Mouse (Mus musculus) hindbrain, embryonic 16.5 days (tissue): ENCODE measurements around the gene Atat1. TPM values are rescaled to one million over a fixed set of nuclear protein-coding genes. Genes with fewer than 3 reads are reported as not detected.

ENCODE experiments used
- ATAC-seq: fragments of 200-750 bp; cut with Nextera tagmentation; 2 replicates; pipeline ENCODE4 v1.8.0; 2017; ENCODE audit warnings: moderate TSS enrichment, moderate library complexity
- H3K27ac ChIP-seq: fragments of 300-500 bp; sonication (generic); 2 replicates; pipeline ENCODE4 v1.5.1; 2014; ENCODE audit warnings: low read depth, mild to moderate bottlenecking, control low read depth, low read length, moderate library complexity
- H3K27me3 ChIP-seq: fragments of 300-500 bp; sonication (generic); replicated peaks from 2 replicates; pipeline ENCODE4 v1.6.1; 2014; ENCODE audit warnings: low read length; ENCODE audit not compliant: control insufficient read depth, insufficient read depth
- H3K36me3 ChIP-seq: fragments of 300-500 bp; sonication (generic); 2 replicates; pipeline ENCODE4 v1.6.1; 2014; ENCODE audit warnings: mild to moderate bottlenecking, low read length, moderate library complexity, mixed read lengths; ENCODE audit not compliant: control insufficient read depth, insufficient read depth
- H3K4me1 ChIP-seq: fragments of 300-500 bp; sonication (generic); 2 replicates; pipeline ENCODE4 v1.6.1; 2014; ENCODE audit warnings: low read depth, low read length; ENCODE audit not compliant: control insufficient read depth, insufficient read depth
- H3K4me2 ChIP-seq: fragments of 300-500 bp; sonication (generic); 2 replicates; pipeline ENCODE4 v1.6.1; 2014; ENCODE audit warnings: mild to moderate bottlenecking, low read length, control low read depth, moderate library complexity
- H3K4me3 ChIP-seq: fragments of 300-500 bp; sonication (generic); 2 replicates; pipeline ENCODE4 v1.5.1; 2014; ENCODE audit warnings: mild to moderate bottlenecking, low read length, control low read depth, moderate library complexity
- H3K9ac ChIP-seq: fragments of 300-500 bp; sonication (generic); 2 replicates; pipeline ENCODE4 v1.6.1; 2014; ENCODE audit warnings: low read depth, mild to moderate bottlenecking, control low read depth, low read length, moderate library complexity
- H3K9me3 ChIP-seq: fragments of 300-500 bp; sonication (generic); 2 replicates; pipeline ENCODE4 v1.6.1; 2014; ENCODE audit warnings: mild to moderate bottlenecking, low read length, moderate library complexity; ENCODE audit not compliant: control insufficient read depth
- WGBS: fragments of 180-500 bp; shearing (Covaris S2); extraction: QIAGEN DNeasy Blood & Tissue Kit; methylation state at CpG from one replicate; pipeline ENCODE4 v1.1.7; 2014; 5-methylcytosine and 5-hydroxymethylcytosine counted together
- polyA plus RNA-seq: library from polyadenylated mRNA; unstranded; fragments of >200 nt; fragmentation: Nextera tagmentation; extraction: Ambion mirVana; gene quantifications from 2 replicates; pipeline ENCODE4 v1.2.1, GENCODE M21; 2015

Atat1 gene
- polyA plus RNA-seq, 1 experiment from 2014 or later: 287 TPM

DNA sequence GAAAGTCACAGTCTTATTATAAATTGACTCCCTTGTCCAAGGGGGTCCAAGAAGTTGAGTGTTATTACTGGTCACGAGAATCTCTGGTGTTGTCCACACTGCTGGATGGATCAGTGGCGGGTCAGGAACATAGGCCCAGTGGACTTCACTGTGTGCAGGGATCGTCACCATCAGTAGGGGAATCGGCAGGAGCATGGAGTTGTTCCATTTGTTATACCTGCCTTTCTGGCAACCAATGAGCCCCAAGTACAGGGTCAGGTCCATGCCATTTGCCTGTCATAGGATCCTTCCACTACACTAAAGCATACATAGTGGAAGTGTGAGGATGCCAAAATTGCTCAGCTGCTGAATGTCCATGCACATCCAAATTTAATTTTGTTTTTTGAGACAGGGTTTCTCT lies 22.7 kb upstream of the Atat1 start:
- no peak overlapping the region for H3K4me2 ChIP-seq
- no peak overlapping the region for H3K27ac ChIP-seq
- 86% methylated on average over 4 of the region's 4 CpGs for WGBS
- no peaks in the 10 kb centered on the region for H3K27me3 ChIP-seq
- no peak for ATAC-seq
- H3K9me3 ChIP-seq: no peaks in the 10 kb centered on the region
- no peaks in the 10 kb centered on the region for H3K4me1 ChIP-seq
- H3K4me3 ChIP-seq: no peak overlapping the region
- no peak overlapping the region for H3K9ac ChIP-seq
- peaks cover 32% of the 10 kb centered on the region for H3K36me3 ChIP-seq

DNA sequence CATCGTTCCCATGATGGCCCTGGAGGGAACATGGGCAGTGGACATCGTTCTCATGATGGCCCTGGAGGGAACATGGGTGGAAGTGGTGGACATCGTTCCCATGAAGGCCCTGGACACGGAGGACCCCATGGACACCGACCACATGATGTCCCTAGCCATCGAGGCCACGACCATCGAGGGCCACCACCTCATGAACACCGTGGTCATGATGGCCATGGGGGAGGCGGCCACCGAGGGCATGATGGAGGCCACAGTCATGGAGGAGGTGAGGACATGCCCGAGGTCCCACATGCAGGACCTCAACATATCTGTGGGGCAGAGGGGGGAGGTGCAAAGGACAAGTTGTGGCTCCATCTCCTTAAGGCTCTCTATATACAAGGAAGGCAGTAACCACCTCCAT lies 20.8 kb upstream of the Atat1 start:
- H3K4me3 ChIP-seq: no peak overlapping the region
- H3K9me3 ChIP-seq: no peaks in the 10 kb centered on the region
- 89% methylated on average over 12 of the region's 12 CpGs for WGBS
- ATAC-seq: no peak
- H3K4me1 ChIP-seq: no peaks in the 10 kb centered on the region
- no peaks in the 10 kb centered on the region for H3K27me3 ChIP-seq
- H3K9ac ChIP-seq: no peak overlapping the region
- no peak overlapping the region for H3K4me2 ChIP-seq
- no peak overlapping the region for H3K27ac ChIP-seq
- peaks cover 46% of the 10 kb centered on the region for H3K36me3 ChIP-seq

DNA sequence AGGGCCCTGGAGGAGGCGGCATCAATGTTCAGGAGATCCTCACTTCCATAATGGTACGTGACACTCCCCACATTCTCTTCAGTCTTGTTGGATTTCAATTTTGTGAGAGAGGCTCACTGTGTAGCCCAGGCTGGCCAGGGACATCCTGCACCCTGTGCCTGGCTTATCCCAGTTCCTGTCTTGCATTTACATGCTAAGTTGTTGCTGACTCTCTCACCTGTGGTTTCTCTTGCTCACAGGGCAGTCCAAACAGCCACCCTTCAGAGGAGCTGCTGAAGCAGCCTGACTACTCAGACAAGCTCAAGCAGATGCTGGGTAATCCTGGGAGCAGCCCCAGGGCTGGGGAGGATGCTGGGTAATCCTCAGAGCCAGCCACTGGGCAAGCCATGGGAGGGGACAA lies 19.7 kb upstream of the Atat1 start:
- H3K4me1 ChIP-seq: no peaks in the 10 kb centered on the region
- 95% methylated on average over 2 of the region's 2 CpGs for WGBS
- no peak overlapping the region for H3K9ac ChIP-seq
- H3K27me3 ChIP-seq: no peaks in the 10 kb centered on the region
- no peak overlapping the region for H3K27ac ChIP-seq
- no peak for ATAC-seq
- no peaks in the 10 kb centered on the region for H3K9me3 ChIP-seq
- no peak overlapping the region for H3K4me3 ChIP-seq
- no peak overlapping the region for H3K4me2 ChIP-seq
- H3K36me3 ChIP-seq: peaks cover 53% of the 10 kb centered on the region

DNA sequence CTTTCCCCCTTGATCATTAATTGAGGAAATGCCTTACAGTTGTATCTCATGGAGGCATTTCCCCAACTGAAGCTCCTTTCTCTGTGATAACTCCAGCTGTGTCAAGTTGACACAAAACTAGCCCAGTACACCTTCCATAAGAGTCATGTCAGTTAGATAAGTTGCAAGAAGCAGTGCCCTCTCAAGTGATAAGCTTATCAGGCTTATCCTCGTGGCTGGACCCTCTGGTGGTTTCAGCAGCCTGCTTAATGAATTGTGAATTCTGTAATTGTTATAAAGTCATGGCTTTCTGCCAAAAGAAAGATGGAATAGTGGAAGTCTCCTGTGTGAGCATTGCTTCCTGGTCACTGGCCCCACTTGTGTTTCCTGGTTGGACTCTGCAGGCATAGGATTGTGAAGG lies 17.6 kb upstream of the Atat1 start:
- Histone ChIP-seq H3K36me3 (peaks cover 61% of the 10 kb centered on the region), H3K4me2 (no peak overlapping the region), H3K9me3 (no peaks in the 10 kb centered on the region)

DNA sequence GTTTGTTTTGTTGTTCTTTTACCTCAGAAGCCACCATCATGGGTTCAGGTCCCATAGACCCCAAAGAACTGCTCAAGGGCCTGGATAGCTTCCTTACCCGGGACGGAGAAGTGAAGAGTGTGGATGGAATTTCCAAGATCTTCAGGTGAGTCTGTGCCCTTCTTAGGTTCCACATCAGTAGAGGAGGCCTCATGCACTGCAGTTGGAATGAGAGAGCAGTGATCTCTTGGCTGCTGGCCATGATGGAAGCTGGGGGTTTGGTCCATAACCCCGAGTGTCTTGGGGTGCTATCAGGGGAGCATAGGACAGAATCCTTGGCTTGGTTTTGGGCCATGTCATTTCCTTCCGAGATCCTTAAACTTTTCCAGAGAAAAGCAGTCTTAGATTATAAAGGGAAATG lies 13.4 kb upstream of the Atat1 start:
- Histone ChIP-seq H3K4me1 (peaks cover 25% of the 10 kb centered on the region), H3K27me3 (no peaks in the 10 kb centered on the region), H3K9me3 (no peaks in the 10 kb centered on the region), H3K27ac (no peak overlapping the region), H3K4me2 (no peak overlapping the region), H3K36me3 (peaks cover 35% of the 10 kb centered on the region), H3K9ac (no peak overlapping the region), H3K4me3 (no peak overlapping the region)
- 94% methylated on average over 4 of the region's 4 CpGs for WGBS
- no peak for ATAC-seq

More for the DNA sequence above, 17.6 kb upstream of the Atat1 start:
- no peak overlapping the region for H3K9ac ChIP-seq
- H3K4me1 ChIP-seq: no peaks in the 10 kb centered on the region
- H3K27me3 ChIP-seq: no peaks in the 10 kb centered on the region
- H3K4me3 ChIP-seq: no peak overlapping the region
- no peak for ATAC-seq
- 68% methylated on average over 1 of the region's 1 CpGs for WGBS
- H3K27ac ChIP-seq: no peak overlapping the region

DNA sequence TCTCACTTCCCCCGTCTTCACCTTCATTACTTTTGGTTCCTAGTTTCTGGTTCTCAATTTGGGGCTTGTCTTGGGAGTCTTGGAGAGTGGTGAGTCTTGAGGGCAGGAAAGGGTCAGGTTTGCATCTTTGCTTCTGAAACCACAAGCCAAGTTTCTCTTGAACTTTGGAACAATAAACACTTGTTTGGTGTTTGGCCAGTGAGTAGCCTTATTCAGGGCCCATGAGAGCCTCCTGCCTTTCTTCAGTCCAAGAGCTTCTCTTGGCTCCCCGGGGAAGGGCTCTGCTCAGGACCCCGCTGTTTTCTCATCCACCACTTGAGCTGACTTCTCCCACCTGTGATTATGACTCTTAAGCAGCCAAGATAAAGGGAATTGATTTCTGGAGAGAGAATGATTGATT lies 12.7 kb upstream of the Atat1 start:
- Histone ChIP-seq H3K27ac (no peak overlapping the region), H3K27me3 (no peaks in the 10 kb centered on the region), H3K4me1 (peaks cover 25% of the 10 kb centered on the region), H3K9me3 (no peaks in the 10 kb centered on the region), H3K36me3 (peaks cover 28% of the 10 kb centered on the region), H3K4me2 (no peak overlapping the region), H3K4me3 (no peak overlapping the region), H3K9ac (no peak overlapping the region)
- 88% methylated on average over 3 of the region's 3 CpGs for WGBS
- no peak for ATAC-seq

DNA sequence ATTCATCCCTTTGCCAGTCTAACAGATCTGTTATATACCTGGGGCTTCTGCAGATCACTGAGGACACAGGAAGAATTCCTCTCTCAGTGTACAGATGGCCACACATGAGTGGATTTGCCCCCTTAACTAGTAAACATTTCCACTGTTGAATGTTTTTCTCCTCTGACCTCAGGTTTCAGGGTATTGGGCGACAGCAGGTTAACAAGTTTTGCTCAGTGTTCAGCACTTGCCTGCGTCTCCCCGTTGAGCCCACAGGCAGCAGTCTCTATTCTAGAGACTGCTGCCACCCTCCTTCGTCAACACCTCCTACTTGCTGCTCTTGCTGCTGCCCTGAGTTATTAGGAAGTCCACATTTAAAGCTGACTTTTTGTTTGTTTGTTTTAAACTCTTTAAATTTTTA lies 11.8 kb upstream of the Atat1 start:
- Histone ChIP-seq H3K4me3 (no peak overlapping the region), H3K36me3 (peaks cover 23% of the 10 kb centered on the region), H3K4me2 (no peak overlapping the region), H3K27ac (no peak overlapping the region; the same call in 1 of the 2 replicates), H3K4me1 (peaks cover 25% of the 10 kb centered on the region), H3K27me3 (no peaks in the 10 kb centered on the region), H3K9ac (no peak overlapping the region), H3K9me3 (no peaks in the 10 kb centered on the region)
- WGBS: 81% methylated on average over 4 of the region's 4 CpGs
- no peak for ATAC-seq

DNA sequence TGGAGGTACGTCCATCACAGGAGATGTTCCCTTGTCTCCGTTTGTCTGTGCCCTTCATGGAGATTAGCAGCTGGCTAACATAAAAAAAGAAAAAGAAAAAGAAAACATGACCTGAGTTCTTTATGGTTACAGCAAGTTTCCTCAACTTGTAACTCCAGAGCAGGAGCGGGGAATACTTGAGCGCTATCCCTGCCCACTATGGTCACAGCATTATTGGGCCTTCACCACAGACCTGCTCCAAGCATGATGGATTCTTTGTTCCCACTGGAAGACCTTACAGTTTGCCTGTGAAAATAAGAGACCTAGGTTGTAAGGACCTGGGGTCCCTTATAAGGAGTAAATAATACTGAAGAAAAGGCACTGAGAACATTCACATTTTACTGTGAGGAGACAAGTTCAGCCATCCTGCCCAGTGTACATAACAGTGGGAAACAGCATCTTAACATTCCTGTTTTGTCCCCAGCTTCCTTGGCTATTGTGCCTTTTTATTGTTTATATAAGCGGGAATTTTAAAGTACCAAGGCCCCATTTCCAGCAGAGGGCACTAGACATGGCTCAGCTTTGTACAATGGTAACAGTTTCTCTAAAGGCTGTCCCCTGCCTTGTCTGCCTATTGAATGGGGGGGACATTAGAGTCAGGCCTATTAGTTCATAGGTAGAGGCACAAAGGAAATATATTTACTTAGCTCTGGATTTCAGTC lies 11.1 kb upstream of the Atat1 start:
- Histone ChIP-seq H3K27ac (peak overlapping the region; percentile 41), H3K4me3 (no peak overlapping the region), H3K9me3 (no peaks in the 10 kb centered on the region), H3K4me1 (peaks cover 25% of the 10 kb centered on the region), H3K4me2 (peak overlapping the region; percentile 5; the same call in 1 of the 2 replicates), H3K36me3 (peaks cover 16% of the 10 kb centered on the region), H3K9ac (no peak overlapping the region), H3K27me3 (no peaks in the 10 kb centered on the region)
- no peak for ATAC-seq
- 70% methylated on average over 5 of the region's 5 CpGs for WGBS

DNA sequence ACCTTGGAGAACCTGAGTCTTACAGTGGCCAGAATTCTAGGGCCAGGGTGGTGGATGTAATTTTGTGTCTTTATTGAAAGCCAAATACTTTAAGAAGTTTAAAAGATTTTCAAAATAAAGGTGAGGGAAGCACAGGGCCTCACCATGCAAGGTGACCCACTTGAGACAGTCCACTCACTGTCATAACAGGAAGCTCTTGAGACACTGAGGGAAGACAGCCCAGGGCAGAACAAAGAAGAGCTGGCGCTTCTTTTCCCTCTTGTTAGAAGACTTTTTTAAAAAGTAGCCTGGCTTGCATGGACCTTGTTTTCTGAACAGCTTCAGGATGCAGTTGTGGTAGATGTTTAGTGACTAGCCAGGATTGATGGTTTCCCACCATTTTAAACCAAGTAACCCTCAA lies 10.5 kb upstream of the Atat1 start:
- peaks cover 15% of the 10 kb centered on the region for H3K36me3 ChIP-seq
- peak overlapping the region; percentile 87 for H3K4me2 ChIP-seq
- WGBS: 86% methylated on average over 1 of the region's 1 CpGs
- H3K4me3 ChIP-seq: peak overlapping the region; percentile 67
- ATAC-seq: no peak
- H3K27ac ChIP-seq: peak overlapping the region; percentile 89
- H3K27me3 ChIP-seq: no peaks in the 10 kb centered on the region
- peaks cover 29% of the 10 kb centered on the region for H3K4me1 ChIP-seq
- no peaks in the 10 kb centered on the region for H3K9me3 ChIP-seq
- H3K9ac ChIP-seq: no peak overlapping the region; the same call in 1 of the 2 replicates
